Mouse (Mus musculus): Measurements from ENCODE around the gene Gps2. TPM values are rescaled to one million over a fixed set of nuclear protein-coding genes. Genes with fewer than 3 reads are reported as not detected.
"Not testable (repeated sequence)": the region's sequence is repeated elsewhere in the genome, so short reads cannot be mapped to it uniquely, and the experiment has no call there.

Gene Gps2
- polyA plus RNA-seq, 1 experiment from 2014 or later = 99.1 TPM

DNA sequence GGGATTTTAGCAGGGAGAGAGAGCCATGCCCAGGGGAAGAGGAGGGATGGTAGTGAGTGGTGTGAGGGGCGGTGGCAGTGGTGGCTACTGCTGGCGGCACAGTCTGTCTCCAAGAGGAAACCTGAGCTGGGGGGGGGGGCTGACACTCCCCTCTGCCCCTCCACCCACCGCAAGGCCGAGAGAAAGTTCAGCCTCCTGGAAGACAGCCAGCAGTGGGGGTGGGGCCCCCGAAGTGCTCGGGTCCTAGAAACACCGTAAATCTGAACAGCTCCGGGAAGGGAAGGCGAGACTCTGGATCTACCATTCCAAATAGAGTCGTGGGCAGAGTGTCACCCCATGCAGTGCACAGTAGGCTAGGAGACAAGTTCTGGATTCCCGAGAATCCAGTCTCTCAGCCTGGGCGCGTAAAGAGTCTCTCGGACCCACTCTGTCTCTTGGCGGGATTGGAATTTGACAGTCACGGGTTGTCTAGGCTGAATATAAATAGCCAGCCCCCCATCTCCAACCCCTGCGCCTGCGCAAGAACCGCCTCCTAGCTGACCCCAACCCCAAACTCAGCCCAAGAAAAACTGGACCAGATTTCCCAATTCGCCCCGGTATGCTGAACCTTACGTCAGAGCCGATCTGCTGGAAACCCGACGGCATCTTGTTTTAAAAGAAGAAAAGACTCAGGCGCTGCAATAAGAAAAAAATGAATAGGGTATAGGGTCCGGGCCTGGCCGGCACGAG is 33.8 kb downstream of the Gps2 start:
- Histone ChIP-seq H3K9ac (peak overlapping the region; percentile 56), H3K4me3 (replicated peaks) (peak overlapping the region; percentile 45), H3K27ac (peak overlapping the region; percentile 71), H3K27me3 (peaks cover 13% of the 10 kb centered on the region), H3K9me3 (no peaks in the 10 kb centered on the region), H3K4me1 (peaks cover 25% of the 10 kb centered on the region), H3K4me2 (peak overlapping the region; percentile 68), H3K36me3 (replicated peaks) (peaks cover 18% of the 10 kb centered on the region)
- ATAC-seq (ENCODE audit: low FRiP score) = peak; percentile 39
- WGBS = 3% methylated on average over 29 of the region's 29 CpGs

DNA sequence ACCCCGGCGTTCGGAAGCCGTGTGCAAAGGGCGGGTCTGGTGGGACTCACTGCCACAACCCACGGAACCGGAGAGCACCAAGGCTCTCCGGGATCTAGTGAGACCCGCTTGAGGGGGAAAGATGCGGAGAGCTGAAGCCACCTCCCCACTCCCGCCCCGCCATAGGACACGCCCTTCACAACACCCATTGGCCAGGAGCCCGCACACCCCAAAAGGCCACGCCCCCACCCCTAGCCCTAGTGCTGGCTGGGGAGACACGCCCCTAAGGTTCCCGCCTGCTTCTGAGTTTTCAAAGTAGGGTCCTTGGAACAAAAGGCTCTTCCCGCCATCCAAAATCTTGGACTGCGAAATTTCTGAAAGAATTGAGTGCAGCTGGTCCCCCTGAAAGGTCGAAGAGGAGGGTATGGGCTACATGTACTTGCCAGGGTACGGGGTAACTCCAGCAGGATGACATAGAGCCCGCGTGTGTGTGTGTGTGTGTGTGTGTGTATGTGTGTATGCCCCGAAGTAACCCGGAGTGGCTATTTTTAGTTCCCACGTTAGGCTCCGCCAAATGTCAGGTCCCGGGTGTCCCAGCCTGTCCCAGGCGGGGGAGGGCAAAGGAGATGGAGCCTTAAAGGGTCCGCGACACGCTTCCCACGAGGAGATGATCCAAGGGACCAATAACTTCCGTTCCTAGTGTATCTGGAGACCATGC is 34.5 kb downstream of the Gps2 start, which contains the start of gene Slc2a4:
TSS of gene Slc2a4 (minus strand) at position 123 of the 697 bp plus-strand sequence.
- Histone ChIP-seq H3K9me3 (no peaks in the 10 kb centered on the region), H3K4me2 (peak within 1 kb of the TSS; percentile 68), H3K27ac (peak within 1 kb of the TSS; percentile 92), H3K4me1 (peaks cover 25% of the 10 kb centered on the region), H3K4me3 (replicated peaks) (peak within 1 kb of the TSS; percentile 45), H3K27me3 (peaks cover 13% of the 10 kb centered on the region), H3K36me3 (replicated peaks) (peaks cover 18% of the 10 kb centered on the region), H3K9ac (peak within 1 kb of the TSS; percentile 57)
- peak; percentile 96 for ATAC-seq (ENCODE audit: low FRiP score)
- 1% methylated on average over 34 of the region's 34 CpGs for WGBS

DNA sequence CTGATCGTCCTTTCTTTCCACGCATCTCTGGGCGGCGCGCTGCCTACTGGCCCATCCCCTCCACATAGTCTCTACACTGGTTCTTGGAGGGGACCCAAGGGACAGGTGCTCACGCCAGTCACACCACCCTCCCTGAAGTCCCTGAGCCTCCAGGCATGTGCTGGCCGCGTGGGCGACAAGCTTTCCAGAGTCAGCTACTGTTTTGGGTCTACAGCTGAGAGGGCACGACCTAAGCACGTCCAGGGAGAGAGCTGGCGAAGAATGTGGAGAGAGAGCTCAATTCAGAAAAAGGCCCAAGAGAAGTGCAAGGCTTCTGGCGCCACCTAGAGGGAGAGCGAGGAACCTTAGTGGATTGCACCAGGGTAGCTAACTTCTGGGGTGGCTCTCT is 35.1 kb downstream of the Gps2 start:
- peak overlapping the region; percentile 45 for H3K4me3 ChIP-seq (replicated peaks)
- 0% methylated on average over 14 of the region's 14 CpGs for WGBS
- peak overlapping the region; percentile 92 for H3K27ac ChIP-seq
- peak overlapping the region; percentile 57 for H3K9ac ChIP-seq
- ATAC-seq (ENCODE audit: low FRiP score) = peak; percentile 58
- H3K9me3 ChIP-seq = no peaks in the 10 kb centered on the region
- peaks cover 25% of the 10 kb centered on the region for H3K4me1 ChIP-seq
- peak overlapping the region; percentile 68 for H3K4me2 ChIP-seq
- peaks cover 13% of the 10 kb centered on the region for H3K27me3 ChIP-seq
- H3K36me3 ChIP-seq (replicated peaks) = peaks cover 17% of the 10 kb centered on the region

DNA sequence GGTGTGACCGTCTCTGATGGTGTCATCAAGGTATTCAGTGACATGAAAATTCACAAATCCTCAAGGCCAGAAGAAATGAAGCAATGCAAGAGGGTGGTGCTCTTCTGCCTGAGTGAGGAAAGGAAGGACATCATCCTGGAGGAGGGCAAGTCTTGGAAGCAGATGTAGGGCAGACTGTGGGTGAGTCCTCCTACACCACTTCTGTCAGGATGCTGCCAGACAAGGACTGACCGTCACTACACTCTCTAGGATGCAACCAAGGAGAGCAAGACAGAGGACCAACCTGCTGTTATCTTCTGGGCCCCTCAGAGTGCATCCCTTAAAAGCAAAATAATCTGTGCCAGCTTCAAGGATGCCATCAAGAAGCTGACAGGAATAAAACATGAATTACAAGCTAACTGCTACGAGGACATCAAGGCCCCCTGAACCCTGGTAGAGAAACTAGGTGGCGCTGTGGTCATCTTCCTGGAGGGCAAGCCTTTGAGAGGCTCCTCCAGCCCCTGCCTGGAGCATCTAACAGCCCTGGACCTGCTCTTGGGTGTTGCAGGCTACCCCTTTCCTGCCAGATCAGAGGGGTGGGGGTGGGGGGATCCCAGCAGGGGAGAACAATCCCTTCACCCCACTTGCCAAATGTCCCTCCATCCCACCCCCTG is 37.2 kb downstream of the Gps2 start:
- Histone ChIP-seq H3K4me2 (no peak overlapping the region), H3K9ac (peak overlapping the region; percentile 17; the same call in 1 of the 2 replicates), H3K27me3 (peaks cover 13% of the 10 kb centered on the region), H3K36me3 (replicated peaks) (no peaks in the 10 kb centered on the region), H3K27ac (no peak overlapping the region), H3K4me1 (peaks cover 25% of the 10 kb centered on the region), H3K9me3 (no peaks in the 10 kb centered on the region), H3K4me3 (replicated peaks) (no peak overlapping the region)
- 46% methylated on average over 4 of the region's 4 CpGs for WGBS
- no peak for ATAC-seq (ENCODE audit: low FRiP score)

DNA sequence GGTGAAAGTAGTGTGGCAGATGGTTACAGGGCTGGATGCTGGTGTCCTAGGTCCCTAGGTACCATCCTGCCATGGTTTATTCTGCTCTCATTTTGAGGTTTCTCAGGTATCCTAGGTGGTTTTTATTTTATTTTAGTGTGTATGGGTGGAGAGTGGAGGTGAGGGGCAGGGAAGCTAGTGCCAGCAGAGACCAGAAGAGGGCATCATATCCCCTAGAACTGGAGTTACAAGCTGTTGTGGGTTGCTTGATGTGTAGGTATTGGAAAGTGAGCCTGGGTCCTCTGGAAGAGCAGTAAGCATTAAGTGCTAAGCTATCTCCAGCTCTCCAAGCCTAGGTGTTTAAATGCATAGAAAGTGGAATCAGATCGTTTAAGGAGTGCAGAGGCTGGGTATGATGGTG is 38.6 kb downstream of the Gps2 start:
- H3K4me3 ChIP-seq (replicated peaks) = no peak overlapping the region
- H3K9ac ChIP-seq = no peak overlapping the region
- no peaks in the 10 kb centered on the region for H3K36me3 ChIP-seq (replicated peaks)
- no peak for ATAC-seq (ENCODE audit: low FRiP score)
- peaks cover 13% of the 10 kb centered on the region for H3K27me3 ChIP-seq
- H3K27ac ChIP-seq = no peak overlapping the region
- H3K4me1 ChIP-seq = peaks cover 14% of the 10 kb centered on the region
- 53% methylated on average over 1 of the region's 1 CpGs for WGBS
- no peaks in the 10 kb centered on the region for H3K9me3 ChIP-seq
- no peak overlapping the region for H3K4me2 ChIP-seq

DNA sequence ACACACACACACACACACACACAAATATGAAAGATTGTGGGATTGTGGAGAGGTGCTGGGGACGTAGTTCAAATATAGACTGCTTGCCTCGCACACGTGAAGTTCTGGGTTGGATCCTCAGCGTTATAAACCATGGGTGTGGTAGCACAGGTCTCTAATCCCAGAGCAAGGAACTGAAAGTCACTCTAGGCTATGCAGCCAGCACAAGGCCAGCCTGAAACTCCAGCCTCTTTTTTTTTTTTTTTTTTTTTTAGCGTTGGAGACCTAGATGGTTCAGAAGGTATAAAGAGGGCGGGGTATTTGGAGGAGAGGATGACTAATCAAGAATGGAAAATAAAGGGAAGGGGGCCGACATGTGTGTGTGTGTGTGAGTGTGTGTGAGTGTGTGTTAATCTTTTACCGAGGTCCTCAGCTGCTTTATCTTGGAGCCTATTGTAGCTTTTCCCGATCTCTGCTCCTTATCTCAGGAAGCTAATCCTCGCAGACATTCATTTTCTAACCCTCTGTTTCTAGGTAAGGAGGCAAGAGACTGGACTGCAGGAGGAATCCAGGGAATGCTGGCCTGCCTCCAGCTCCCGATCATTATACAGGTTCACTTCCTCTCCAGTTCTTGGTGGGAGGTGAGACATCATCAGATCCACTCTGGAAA is 39.7 kb downstream of the Gps2 start:
- Histone ChIP-seq H3K4me2 (no peak overlapping the region), H3K27me3 (peaks cover 14% of the 10 kb centered on the region), H3K36me3 (replicated peaks) (no peaks in the 10 kb centered on the region), H3K4me1 (peaks cover 7% of the 10 kb centered on the region), H3K27ac (no peak overlapping the region), H3K4me3 (replicated peaks) (no peak overlapping the region), H3K9me3 (no peaks in the 10 kb centered on the region), H3K9ac (no peak overlapping the region)
- no peak for ATAC-seq (ENCODE audit: low FRiP score)
- 72% methylated on average over 11 of the region's 11 CpGs for WGBS

DNA sequence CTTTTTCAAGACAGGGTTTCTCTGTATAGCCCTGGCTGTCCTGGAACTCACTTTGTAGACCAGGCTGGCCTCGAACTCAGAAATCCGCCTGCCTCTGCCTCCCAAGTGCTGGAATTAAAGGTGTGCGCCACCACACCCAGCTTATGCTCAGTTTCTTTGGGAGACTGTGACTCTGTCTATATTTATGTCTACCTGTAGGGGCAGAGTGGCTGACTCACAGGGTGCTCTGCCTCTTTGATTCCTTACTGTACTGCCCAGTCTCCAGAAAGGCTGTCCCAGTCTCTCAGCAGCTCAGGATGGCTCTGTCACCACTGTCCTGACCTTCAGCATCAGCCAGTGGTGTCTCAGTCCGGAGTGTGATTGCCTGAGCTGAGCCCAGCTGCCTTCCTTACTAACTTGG is 41.9 kb downstream of the Gps2 start:
- H3K4me1 ChIP-seq; H3K4me3 ChIP-seq (replicated peaks); H3K9me3 ChIP-seq; H3K9ac ChIP-seq; H3K27ac ChIP-seq; ATAC-seq (ENCODE audit: low FRiP score); H3K36me3 ChIP-seq (replicated peaks); H3K4me2 ChIP-seq: not testable (repeated sequence)
- peaks cover 27% of the 10 kb centered on the region for H3K27me3 ChIP-seq
- WGBS = 71% methylated on average over 4 of the region's 4 CpGs

DNA sequence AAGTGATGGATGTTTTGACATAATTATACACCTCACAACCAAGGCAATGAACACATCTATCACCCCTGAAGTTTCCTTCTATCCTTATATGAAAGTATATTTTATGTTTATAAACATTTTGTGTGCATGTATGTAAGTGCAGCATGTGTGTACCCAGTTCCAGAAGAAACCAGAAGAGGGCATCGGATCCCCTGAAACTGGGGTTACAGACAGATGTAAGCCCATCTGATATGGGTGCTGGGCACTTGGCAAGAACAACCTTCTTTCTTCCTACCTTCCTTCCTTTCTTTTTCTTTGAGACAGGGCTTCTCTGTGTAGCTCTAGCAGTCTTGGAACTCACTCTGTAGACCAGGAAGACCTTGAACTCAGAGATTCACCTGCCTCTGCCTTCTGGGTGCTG is 42.5 kb downstream of the Gps2 start:
- ATAC-seq (ENCODE audit: low FRiP score) = no peak
- Histone ChIP-seq H3K9ac (no peak overlapping the region), H3K4me1 (no peaks in the 10 kb centered on the region), H3K4me3 (replicated peaks) (no peak overlapping the region), H3K27me3 (peaks cover 26% of the 10 kb centered on the region), H3K36me3 (replicated peaks) (no peaks in the 10 kb centered on the region), H3K9me3 (no peaks in the 10 kb centered on the region), H3K4me2 (no peak overlapping the region), H3K27ac (no peak overlapping the region)
- 73% methylated on average over 1 of the region's 1 CpGs for WGBS

DNA sequence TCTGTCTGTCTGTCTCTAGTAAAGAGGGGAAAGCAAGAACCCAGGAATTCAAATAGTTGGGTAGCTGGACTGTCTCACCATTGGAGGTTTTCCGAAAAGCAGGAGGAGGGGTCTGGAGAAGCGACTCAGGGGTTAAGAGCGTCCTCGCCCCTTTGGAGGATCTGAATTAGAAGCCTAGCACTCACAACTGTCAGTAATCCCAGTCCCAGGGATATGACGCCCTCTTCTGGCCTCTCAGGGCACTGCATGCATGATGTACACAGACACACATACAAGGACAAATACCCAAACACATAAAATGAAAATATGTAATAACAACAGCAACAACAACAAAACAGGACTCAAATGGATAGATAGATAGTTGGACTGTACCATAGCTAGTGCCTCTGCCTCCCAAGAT is 46.9 kb downstream of the Gps2 start:
- H3K36me3 ChIP-seq (replicated peaks) = no peaks in the 10 kb centered on the region
- no peaks in the 10 kb centered on the region for H3K4me1 ChIP-seq
- no peak for ATAC-seq (ENCODE audit: low FRiP score)
- peaks cover 63% of the 10 kb centered on the region for H3K27me3 ChIP-seq
- H3K9ac ChIP-seq = no peak overlapping the region
- 23% methylated on average over 5 of the region's 5 CpGs for WGBS
- no peak overlapping the region for H3K4me2 ChIP-seq
- H3K27ac ChIP-seq = no peak overlapping the region
- H3K9me3 ChIP-seq = no peaks in the 10 kb centered on the region
- H3K4me3 ChIP-seq (replicated peaks) = no peak overlapping the region

DNA sequence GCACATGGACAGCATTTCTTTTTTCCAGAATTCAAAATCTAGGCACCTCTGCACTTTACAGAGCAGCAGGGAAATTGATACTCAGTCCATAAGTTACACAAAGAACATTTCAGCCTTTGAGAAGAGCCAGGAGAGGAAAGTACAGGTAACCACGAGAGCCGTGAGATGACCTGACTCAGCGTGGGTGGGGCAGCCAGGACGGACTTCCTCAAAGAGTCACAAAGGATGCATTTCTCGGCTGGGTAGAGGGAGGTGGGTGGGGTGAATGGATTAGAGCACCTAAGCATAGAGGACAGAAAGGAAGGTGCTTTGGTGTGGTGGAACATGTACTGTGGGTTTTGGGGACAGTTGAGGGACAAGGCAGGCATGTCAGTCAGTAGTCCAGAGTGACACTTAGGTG is 48.2 kb downstream of the Gps2 start:
- Histone ChIP-seq H3K4me3 (replicated peaks) (no peak overlapping the region), H3K4me2 (no peak overlapping the region), H3K36me3 (replicated peaks) (no peaks in the 10 kb centered on the region), H3K4me1 (peaks cover 11% of the 10 kb centered on the region), H3K9me3 (no peaks in the 10 kb centered on the region), H3K27ac (no peak overlapping the region), H3K27me3 (peaks cover 75% of the 10 kb centered on the region), H3K9ac (no peak overlapping the region)
- no peak for ATAC-seq (ENCODE audit: low FRiP score)
- 61% methylated on average over 5 of the region's 5 CpGs for WGBS

DNA sequence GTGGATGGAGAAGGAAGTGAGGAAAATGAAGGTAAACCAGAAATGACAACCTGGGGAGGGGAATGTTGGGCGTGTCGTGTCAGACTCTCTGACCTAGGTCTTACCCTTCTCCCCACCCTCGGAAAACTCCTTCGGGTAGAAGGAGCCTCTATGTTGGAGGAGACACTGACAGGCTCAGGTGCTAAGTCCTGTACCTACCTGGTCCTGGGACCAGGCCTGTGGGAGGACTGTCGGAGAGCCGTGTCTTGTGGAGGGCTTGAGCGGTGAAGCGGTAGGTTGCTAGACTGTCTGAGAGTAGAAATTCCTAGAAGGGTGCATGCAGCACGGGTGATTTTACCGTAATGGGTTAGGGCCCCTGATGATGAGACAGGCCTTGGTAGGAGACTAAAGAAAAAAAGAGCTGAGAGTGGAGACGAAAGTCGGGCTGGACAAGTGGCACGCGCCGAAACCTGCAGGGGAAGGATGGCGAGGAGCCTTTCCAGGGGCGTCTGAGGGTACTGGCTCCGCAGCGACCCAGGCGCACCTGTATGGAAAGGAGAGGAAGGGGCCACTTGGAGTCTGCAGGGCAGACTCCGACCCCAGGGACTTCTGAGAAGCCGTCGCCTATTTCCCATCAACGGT is 51.1 kb downstream of the Gps2 start, which contains the start of gene Cldn7:
TSS of gene Cldn7 (plus strand) at position 130 of the 621 bp plus-strand sequence.
- WGBS = 10% methylated on average over 24 of the region's 24 CpGs
- Histone ChIP-seq H3K9ac (no peak within 1 kb of the TSS), H3K4me3 (replicated peaks) (peak within 1 kb of the TSS; percentile 19), H3K4me2 (no peak within 1 kb of the TSS), H3K9me3 (no peaks in the 10 kb centered on the region), H3K27me3 (peaks cover 80% of the 10 kb centered on the region), H3K4me1 (peaks cover 11% of the 10 kb centered on the region), H3K36me3 (replicated peaks) (peaks cover 17% of the 10 kb centered on the region), H3K27ac (no peak within 1 kb of the TSS)
- no peak for ATAC-seq (ENCODE audit: low FRiP score)
